35 mouse cellular contexts compared by ENCODE assay signal in genomic region chr17:11431323-11431722, GRCm38 (mm10).
"Had no signal": no experiment of that assay in that cellular context is flagged by ENCODE, and none has a peak within 500 bp of the region (broad histone marks: within the 10 kb centered on the region; RNA-seq: fewer than 3 reads in every experiment).

No protein-coding gene starts in this region.

- H3K9me3 ChIP-seq: heart, embryonic 15.5 days; hindbrain, embryonic 10.5 days; hindbrain, embryonic 12.5 days; hindbrain, embryonic 13.5 days; hindbrain, embryonic 15.5 days; intestine, embryonic 15.5 days had no signal

- H3K27me3 ChIP-seq: heart, embryonic 12.5 days; heart, embryonic 13.5 days; heart, embryonic 15.5 days; hindbrain, embryonic 12.5 days; hindbrain, embryonic 13.5 days; hindbrain, embryonic 15.5 days; intestine, embryonic 15.5 days; kidney, embryonic 15.5 days had no signal

- DNase-seq: heart, postnatal 10 days; heart, postnatal 14 days; heart, postnatal 36 days; heart, postnatal 4 days; kidney, adult 11 months; kidney, adult 18-20 months; kidney, adult 2 months; kidney, adult 8-10 months; kidney, adult 9 months; kidney, postnatal 10 days; kidney, postnatal 14 days; kidney, postnatal 25 days; kidney, postnatal 36 days; kidney, postnatal 4 days; layer of hippocampus, adult 9-11 months; layer of hippocampus, postnatal 36 days had no signal

- H3K36me3 ChIP-seq: heart, embryonic 12.5 days; heart, embryonic 13.5 days; heart, embryonic 15.5 days; hindbrain, embryonic 10.5 days; hindbrain, embryonic 12.5 days; hindbrain, embryonic 13.5 days; hindbrain, embryonic 15.5 days; intestine, embryonic 15.5 days; kidney, embryonic 15.5 days had no signal

- ATAC-seq: hindbrain, embryonic 16.5 days; hindbrain, postnatal 0 days; inflammation-experienced regulatory T-cells, adult 6 months; intestine, embryonic 15.5 days; intestine, embryonic 16.5 days; intestine, postnatal 0 days had no signal

- H3K4me3 ChIP-seq: heart, embryonic 12.5 days; heart, embryonic 13.5 days; heart, embryonic 15.5 days; hindbrain, embryonic 10.5 days; hindbrain, embryonic 12.5 days; hindbrain, embryonic 13.5 days; hindbrain, embryonic 15.5 days; intestine, embryonic 15.5 days; kidney, embryonic 15.5 days; layer of hippocampus, adult 2 months; left cerebral cortex, adult 2 months had no signal

- H3K4me2 ChIP-seq: heart, embryonic 11.5 days; heart, embryonic 12.5 days; heart, embryonic 13.5 days; heart, embryonic 15.5 days; hindbrain, embryonic 12.5 days; hindbrain, embryonic 13.5 days; hindbrain, embryonic 14.5 days; hindbrain, embryonic 15.5 days; intestine, embryonic 15.5 days; kidney, embryonic 15.5 days had no signal

- H3K9ac ChIP-seq: heart, embryonic 12.5 days; heart, embryonic 13.5 days; heart, embryonic 15.5 days; hindbrain, embryonic 12.5 days; hindbrain, embryonic 13.5 days; hindbrain, embryonic 14.5 days; hindbrain, embryonic 15.5 days; intestine, embryonic 15.5 days; kidney, embryonic 15.5 days had no signal

- H3K27ac ChIP-seq: heart, embryonic 13.5 days; heart, embryonic 15.5 days; hindbrain, embryonic 10.5 days; hindbrain, embryonic 12.5 days; hindbrain, embryonic 13.5 days; hindbrain, embryonic 14.5 days; hindbrain, embryonic 15.5 days; hindbrain, postnatal 0 days; intestine, embryonic 15.5 days; kidney, embryonic 15.5 days; kidney, postnatal 0 days; layer of hippocampus, adult 2 months; left cerebral cortex, adult 2 months had no signal

- H3K4me1 ChIP-seq: heart, embryonic 12.5 days; heart, embryonic 13.5 days; heart, embryonic 15.5 days; hindbrain, embryonic 10.5 days; hindbrain, embryonic 12.5 days; hindbrain, embryonic 13.5 days; hindbrain, embryonic 15.5 days; intestine, embryonic 15.5 days; kidney, embryonic 15.5 days had no signal
